Mouse (Mus musculus): ENCODE results near the gene Wwox. TPM values are rescaled to one million over a fixed set of nuclear protein-coding genes. Genes with fewer than 3 reads are reported as not detected.
A peak's percentile ranks its signal among the peaks of the same experiment; 100 is the strongest.

Wwox gene
- total RNA-seq, 4 experiments from 2014 or later: 4.4 to 6.0 (median 5.5) TPM

DNA sequence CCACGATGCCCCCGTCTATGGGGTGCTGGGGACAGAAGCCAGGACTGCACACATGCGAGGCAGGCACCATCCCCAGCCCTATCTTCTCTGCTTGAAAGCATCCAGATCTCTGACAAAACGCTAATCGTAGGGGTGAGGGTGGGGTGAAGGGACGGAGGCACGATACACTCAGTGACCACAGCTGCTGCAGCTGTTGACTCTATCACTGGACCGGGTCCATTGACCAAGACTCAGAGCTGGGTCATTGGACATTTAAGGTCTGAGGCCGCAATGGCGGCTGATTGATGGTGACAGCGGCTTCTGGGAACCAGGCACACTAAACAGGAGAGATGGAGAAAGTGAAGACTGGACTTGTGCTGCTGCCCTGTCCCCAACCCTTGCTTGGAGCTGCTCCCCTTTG is 768.0 kb downstream of the Wwox start:
- DNase-seq (ENCODE audit: low spot score in 2 of 2): no peak

DNA sequence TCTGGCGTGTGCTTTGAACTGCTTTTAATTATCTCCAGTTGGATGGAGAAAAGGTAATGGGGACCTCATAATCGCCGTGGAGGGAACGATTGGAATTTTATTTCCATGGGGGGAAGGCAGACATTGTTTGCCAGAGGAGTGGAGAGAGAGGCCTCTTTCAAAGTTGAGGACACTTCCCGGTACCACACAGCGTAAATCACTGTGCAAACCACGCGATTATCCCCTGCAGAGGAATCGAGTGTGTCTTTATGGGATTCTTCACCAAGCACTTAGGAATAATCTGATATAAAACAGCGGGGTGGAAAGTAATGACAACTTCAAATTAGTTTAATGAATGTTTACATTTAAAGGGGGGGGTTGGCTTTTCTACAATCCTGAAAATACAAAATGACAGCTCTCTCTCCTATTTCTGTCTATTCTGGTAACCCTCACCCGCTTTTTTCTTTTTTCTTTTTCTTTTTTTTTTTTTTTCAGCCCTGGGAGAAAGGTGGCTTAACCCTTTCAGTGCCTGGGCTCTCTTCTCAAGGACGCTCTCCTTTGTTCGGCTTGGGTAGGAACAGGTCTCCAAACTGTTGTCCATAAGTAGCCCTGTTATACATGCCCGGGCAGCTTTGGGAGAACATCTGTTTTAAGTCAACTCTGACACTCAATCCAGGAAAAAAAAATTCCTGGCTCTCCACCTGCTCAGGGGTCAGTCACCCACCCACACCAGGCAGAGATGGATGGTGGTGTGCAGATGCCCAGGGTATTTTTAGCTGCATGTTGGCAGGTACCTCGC is 769.1 kb downstream of the Wwox start:
- peak in 1 of 2 experiments; percentile 11 for DNase-seq (ENCODE audit: low spot score in 2 of 2)

DNA sequence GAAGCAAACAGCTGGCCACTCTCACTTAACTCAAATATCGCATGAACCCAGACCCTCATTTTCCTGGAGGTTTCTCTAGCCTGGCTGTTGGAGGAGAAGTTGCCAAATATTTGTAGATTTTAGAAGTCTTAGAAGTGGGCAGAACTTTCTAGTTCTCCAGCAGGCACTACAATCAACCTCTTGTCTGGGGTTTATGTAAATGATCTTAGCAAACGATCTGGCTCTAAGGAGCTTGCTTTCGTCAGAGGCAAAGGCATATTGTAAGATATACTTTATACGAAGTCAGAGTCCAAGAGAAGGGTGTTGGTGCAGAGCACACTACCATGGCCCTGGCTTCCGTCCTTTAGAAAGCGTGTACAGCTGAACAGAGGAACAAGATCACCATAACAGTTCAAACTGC is 770.6 kb downstream of the Wwox start:
- DNase-seq (ENCODE audit: low spot score in 2 of 2): no peak

DNA sequence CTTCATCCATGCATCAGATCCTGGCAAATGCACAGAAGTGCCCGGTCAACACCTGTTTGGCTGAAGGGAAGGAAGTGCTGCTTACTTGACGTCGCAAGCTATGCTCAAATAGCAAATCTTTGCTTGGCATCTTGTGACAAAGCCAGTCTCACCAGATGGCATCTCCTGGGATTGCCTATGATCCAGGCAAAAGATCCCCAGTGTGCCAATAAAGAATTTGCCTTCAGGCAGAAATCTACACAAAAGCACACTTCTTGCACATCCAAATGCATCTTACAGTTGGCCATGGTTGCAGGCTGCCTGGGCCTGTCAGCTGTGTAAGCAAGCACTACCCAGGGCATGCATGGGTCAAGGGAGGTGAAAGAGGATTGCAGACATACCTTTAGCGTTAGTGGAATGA is 773.7 kb downstream of the Wwox start:
- no peak for DNase-seq (ENCODE audit: low spot score in 2 of 2)

DNA sequence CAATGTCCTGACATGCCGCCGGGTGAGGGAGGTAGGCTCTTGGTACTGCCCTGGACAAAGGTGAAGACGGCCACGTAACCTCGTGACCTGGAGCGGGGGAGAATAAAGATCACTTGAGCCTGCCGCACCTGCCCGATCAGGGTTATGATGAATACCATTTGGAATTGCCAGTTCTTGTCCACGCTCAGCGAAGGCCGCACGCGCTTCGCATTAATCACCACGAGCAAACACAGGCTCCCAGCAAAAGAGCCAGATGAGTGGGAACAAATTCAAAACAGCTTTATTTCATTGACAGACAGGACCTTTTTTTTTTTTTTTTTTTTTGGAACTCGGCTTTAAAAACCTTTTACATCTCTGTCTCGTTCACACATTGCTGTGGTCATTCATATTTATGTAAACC is 775.4 kb downstream of the Wwox start:
- no peak for DNase-seq (ENCODE audit: low spot score in 2 of 2)

DNA sequence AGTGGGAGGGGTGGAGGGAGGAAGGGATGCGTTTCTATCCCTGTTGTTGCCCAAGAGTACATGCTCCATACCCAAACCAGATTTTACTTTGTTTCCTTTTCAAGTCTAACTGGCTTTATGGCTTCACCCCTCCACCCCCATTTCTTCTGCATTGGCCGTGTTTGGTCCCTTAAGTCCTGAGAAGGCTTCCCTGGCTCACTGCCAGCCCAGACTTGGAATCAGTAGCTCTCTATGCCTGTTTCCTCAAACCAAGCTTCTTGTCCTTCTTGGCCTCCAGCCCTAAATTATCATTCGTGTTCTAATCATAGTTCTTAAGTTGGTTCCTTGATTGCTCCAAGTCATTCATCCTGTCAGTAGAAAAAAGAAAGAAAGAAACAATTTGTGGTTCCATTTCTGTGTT is 777.3 kb downstream of the Wwox start:
- no peak for DNase-seq (ENCODE audit: low spot score in 2 of 2)

DNA sequence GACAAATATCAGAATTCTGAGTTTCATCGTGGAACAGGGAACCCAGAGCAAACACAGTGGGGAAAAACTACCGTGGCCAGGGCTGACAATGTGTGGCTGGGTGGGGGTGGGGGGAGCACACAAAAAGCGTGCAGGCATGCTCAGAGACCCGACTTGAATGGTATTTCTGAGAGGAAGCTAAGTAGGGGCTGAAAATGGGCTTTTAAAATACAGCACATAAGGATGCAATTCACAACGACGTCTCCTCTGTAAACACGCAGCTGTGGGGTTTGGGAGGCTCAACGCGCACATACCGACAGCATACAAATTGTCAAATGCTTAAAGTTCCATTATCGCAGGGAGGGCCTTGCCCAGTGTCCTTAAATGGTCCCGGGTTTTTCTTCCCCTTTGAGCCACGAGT is 783.1 kb downstream of the Wwox start:
- no peak for DNase-seq (ENCODE audit: low spot score in 2 of 2)

DNA sequence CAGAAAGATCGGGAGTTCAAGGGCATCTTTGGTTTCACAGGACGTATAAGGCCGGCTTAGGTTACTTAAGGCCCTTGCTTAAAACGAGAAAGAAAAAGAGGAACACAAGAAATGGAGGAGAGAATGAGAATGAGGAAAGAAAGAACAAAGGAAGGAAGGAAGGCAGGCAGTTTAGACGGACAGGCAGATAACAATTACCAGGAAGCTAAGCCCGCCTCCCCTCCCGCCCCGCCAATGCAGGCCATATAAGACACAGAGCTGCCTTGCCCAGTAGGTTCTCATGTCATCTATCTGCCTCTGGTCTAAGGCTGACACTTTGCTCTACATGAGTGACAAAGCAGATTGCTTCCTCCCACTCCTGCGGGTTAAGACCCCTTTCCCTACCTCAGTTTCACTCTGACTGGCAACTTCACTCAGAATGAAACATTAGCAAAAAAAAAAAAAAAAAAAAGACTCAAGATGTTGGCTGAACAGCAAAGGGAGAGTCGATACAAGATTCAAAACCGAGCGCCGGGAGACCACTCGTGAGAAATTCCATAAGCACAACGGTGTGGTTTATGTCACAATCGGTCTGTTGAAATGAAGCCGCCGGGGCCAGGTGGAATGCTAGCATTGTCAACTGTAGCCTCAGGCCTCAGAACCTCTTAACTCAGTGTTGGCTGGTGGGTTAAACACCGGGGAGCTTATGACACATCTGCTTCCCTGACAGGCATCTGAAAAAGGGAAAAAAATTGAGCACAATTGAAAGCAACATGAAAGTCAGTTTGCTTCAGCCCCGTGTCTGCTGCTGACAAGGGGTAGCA is 787.5 kb downstream of the Wwox start:
- no peak for DNase-seq (ENCODE audit: low spot score in 2 of 2)

DNA sequence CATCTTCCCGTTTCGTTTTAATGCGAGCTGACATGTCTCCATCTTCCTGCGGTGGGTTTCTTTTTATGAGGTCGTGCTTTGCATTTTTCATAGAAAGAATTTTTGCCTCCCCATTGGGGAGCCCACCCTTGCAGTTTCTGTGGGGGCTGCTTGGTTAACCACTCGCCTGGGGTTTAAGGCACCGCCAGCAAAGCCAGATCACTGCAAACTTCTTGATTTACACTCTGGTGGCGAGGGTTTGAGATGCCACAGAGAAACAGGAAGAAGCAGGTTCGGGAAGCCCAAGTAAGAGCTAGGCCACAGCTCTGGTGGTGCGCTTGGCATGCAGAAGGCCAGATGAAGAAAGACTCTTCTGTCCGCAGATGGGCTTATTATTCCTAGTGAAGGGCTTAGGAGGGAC is 789.4 kb downstream of the Wwox start:
- no peak for DNase-seq (ENCODE audit: low spot score in 2 of 2)

DNA sequence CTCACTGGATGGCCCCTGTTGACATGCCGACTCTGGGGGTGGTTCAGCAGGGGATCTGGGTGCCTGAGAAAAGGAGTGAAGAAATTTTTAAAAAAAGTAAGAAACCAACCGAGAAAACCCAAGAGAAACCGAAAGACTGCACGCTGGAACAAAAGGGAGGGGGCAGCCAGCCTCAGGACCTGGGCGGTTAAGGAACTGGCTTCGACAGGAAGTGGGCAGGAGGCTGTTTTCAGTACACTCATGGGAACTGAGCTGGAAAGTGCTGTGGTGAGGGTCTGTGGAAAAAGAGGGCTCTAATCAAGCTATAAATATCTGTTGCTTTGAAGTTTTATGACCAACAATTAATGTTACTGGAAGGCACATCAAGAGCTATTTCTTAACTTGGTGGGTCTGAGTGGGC is 794.6 kb downstream of the Wwox start:
- DNase-seq (ENCODE audit: low spot score in 2 of 2): no peak

DNA sequence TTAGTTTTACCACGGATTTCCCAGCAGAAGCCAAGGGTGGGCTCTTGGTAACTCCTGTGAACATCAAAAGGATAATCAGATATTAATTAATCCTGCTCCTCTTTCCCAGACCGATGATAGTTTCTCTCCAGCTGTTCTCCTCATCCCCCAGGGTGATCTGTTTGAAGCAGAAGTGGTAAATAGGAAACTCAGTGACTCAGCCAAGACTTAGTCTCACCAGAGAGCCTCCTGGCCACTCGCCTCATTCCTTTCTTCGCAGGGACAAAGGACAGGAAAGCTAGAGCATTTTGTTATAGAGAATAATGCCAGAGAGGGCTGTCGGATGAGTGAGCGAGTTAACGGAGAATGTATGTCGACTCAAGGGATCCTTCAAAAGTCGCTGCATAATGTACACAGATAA is 798.1 kb downstream of the Wwox start:
- DNase-seq (ENCODE audit: low spot score in 2 of 2): no peak

DNA sequence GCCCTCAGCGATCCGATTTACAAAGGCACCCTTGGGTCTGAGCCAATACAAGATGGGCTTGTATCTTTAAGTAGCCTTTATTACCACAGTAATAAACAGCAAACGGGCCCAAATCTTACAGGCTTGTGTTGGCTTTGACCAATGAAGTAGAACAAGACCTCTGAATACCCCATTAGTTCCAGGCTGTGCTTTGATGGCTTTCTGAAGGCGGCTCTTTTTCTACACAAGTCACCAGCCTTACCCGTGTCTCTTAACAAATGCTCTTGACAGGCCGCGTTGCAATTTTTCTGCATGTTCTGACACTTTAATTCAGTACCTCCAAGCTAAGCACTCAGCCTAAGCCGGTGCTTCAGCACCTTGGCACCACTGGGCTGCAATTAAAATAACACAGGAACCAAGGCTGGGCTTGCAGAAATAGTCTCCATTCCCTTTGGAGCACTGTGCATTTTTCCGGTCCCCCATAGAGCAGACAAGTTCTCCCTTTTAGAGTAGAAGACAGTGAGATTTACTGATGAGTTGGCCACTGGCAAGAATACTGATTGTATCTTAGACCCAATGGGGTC is 804.1 kb downstream of the Wwox start:
- DNase-seq (ENCODE audit: low spot score in 2 of 2): no peak

DNA sequence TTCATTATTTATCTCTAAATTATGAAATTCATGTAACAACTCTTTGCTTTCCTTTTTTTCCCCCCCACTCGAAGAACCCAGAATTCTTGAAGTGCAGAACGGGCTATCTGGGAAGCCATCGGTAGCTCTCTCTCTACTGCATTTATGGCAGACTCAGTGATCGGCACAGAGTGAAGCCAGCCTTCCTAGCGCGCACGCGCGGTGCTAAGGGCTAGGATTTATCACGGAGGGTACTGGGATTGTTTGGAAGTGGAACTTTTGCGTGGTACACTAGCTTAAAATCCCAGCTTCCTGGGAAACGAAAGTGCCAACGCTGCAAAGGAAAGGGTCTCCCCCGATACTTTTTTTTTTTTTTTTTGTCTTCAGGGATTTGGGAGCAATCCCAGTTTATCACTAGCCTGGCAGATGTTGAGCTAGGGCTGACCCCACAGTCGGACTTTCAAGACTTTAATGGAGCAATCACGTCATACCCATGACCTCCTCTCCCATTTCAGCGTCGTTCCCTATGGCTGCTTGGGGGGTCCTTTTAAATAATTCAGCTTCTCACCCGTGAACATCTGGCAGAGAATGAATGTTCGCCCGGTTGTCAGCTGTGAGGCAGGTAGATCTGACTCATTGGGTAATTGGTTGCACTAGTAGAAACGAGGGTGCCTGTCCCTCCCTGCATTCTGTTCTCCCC is 810.4 kb downstream of the Wwox start:
- DNase-seq (ENCODE audit: low spot score in 2 of 2): peak in 1 of 2 experiments; percentile 23

DNA sequence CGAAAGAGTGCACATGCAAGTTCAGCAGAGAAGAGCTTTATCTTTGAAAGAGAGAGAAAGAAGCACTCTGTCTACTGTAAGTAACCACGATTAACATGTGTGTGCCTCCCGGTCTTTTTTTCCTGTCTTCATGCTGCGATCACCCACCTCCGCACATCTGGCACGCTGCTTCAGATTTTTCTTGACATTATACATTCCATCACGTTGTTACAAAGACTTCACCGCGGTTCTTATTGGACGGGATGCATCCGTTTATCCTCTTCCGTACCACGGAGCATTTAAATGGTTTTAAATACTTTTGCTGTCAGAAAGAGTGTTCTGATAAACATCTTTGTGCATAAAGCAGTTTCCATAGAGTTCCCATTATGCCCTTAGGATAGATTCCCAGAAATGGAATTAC is 816.1 kb downstream of the Wwox start:
- DNase-seq (ENCODE audit: low spot score in 2 of 2): no peak

DNA sequence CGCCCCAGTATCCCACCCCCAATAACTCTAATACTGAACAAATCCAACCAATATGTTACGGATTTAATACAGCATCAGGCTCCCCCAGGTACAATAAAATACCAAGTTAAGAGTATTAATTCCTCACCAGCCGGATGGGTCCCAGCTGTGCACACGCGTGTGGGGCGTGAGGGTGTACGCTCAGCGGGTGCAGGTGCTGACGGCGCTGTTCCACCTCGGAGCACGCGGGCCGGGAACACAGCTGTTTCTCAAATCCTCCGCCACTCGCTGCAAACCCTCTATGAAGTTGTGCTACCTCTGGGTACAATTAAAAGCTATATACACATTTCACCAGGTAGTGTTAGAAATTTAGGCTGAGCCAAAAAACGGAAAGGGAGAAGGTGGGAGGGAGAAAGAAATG is 818.0 kb downstream of the Wwox start:
- DNase-seq (ENCODE audit: low spot score in 2 of 2): no peak

DNA sequence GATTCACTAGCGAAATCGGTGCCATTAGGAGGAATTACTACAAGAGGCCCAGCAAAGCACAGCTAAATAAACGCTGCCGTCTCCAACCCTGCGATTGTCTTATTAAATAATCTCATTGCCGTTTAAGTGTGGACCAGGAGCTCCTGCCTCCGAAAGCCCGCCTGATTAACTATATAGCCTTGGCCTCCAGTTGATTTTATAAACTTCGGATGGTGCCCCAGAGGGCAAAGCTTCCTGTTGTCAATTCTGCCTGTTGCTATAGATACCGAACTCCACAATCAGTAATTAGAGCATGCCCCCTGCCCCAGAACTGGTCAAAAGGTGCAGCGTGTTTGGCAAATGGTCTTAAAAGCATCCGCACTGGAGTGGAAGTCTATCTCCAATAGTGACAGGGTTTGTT is 820.4 kb downstream of the Wwox start:
- DNase-seq (ENCODE audit: low spot score in 2 of 2): no peak

DNA sequence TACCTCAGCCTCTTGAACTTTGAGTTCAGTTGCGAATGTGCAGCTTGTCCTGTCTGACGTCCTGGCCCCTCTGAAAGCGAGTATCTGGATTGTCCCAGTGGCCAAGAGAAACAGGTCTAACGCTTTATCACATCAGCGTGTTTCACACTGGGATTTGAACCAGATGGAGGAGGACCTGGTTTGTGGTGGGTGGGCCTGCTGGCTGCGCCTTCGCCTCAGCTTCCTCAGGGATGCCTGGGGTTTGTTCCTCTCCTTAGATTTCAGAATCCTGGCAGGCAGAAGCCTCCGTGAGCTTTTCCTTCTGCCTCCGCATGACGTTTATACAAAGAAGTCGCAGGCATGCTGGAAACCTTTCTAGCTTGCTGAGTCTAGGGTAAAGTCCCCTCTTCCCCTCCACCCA is 827.7 kb downstream of the Wwox start:
- DNase-seq (ENCODE audit: low spot score in 2 of 2): no peak

DNA sequence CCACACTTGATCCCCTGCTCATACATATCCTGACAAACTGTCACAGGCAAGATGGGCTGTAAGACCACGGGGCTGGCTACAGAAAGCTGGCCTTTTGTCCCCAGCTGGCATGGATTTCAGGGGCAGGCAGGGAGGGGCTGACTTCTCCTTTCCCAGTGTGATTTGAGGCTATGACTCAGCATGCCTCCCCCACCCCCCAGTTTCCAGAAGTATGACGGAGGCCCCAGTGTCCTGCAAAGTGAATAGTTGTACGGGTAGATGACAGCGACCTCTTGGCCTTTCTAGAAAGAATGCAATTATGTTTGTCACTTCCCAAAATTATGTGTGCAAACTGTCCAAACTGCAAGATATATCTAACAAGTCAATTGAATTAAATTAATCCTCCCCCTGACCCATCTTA is 830.1 kb downstream of the Wwox start:
- no peak for DNase-seq (ENCODE audit: low spot score in 2 of 2)

DNA sequence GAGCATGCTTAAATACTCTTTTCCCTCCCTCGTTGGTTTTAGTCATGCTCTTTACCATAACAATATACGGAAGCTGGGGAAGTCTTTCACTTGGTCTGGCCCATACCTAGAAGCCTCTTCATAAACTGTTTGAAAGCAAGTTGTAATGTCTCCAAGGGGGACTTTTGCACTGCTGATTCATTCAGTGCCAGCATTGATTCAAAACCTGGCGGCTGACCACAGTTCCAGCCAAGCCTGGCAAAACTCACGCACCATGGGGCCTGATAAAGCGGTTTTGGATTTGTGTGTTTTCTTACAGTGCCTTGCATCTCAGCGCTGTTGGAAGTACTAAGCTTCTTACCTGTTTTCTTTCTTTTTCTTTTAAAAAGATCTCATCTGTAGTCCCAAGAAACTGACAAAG is 834.5 kb downstream of the Wwox start:
- DNase-seq (ENCODE audit: low spot score in 2 of 2): no peak

DNA sequence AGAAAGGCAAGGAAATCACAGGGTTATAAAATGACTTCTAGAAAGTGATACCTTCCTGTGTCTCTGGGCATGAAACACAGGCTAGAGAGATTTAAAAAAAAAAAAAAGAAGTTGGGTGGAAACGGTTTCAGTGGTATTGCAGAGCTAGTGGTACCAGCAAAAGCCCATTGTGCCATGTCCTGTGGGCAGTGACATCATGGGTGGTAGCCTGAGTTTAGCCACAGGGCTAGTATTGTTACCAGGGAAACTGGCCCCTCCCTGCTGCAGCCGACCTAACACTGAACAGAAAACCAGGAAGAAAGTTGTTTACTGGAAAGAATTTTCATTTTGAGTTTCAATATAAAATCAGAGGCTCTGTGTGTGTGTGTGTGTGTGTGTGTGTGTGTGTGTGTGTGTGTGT is 836.8 kb downstream of the Wwox start:
- no peak for DNase-seq (ENCODE audit: low spot score in 2 of 2)

DNA sequence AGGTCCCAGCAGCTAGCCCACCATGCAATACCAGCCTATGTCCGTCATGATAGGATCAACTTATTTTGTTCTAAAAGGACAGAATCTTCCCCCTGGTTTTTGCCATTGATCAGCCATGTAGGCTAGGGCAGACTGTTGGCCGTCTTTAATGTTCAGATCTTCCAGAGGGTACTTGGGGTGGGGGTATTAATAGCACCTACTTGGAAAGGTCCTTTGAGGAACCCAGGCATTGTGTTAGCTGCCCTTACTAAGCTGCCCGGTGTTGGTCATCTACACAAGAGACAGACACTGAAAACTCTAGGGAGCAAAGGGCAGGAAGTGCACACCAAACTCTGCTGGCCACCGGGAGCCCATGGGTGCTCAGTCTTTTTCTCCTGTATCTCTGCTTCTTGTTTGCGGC is 838.8 kb downstream of the Wwox start:
- DNase-seq (ENCODE audit: low spot score in 2 of 2): no peak

DNA sequence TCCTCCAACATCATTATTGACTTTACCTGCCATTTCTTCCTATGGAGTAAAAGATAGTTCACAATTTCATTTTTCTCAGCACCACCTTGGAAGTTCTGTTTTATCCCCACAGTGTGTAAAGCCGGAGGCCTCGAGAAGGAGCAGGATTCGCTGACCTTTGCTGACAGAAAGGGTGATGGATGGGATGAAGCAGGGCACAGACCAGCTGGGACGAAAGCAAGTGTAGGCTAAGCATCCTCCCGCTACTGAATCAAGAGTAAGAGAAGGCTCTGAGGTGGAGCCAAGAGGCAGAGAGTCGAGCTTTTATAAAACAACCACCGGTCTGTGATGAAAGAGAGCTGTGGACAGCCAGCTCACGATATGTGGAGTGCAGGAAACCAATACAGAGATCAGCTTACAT is 850.8 kb downstream of the Wwox start:
- DNase-seq (ENCODE audit: low spot score in 2 of 2): no peak
